Mouse (Mus musculus) cerebellum, adult (tissue): Measurements from ENCODE around the gene Mtch1.
A peak's percentile ranks its signal among the peaks of the same experiment; 100 is the strongest.
"Not testable (repeated sequence)": the region's sequence is repeated elsewhere in the genome, so short reads cannot be mapped to it uniquely, and the experiment has no call there.

ENCODE experiments used
- ATAC-seq: cut with Nextera tagmentation; 2 replicates; pipeline ENCODE4 v1.9.2; 2017; ENCODE audit warnings: mild to moderate bottlenecking, moderate library complexity, mixed read lengths; ENCODE audit not compliant: insufficient number of reproducible peaks, low FRiP score, low TSS enrichment

Gene Mtch1

GRCm38 (mm10) chr17:29365105-29365621 lies 17.4 kb upstream of the Mtch1 start:
- no peak for ATAC-seq

DNA sequence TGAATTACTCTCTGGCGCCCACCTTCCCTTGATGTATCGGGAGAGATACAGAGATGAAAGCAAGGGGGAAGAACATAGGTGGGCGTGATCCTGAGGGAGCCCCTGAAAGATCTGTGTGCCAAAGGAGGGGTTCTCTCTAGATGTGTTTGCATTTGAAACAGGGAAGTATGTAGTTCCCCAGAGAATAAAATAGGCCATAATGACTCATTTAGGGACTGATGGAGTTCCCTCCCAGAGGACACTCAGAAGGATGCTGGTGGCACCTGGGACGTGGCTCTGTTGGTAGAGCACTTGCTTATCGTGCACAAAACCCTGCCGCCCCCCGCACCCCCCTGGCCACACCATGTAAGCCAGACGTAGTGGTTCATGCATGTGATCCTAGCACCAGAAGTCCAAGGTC lies 15.4 kb upstream of the Mtch1 start:
- ATAC-seq: no peak

- no peak for ATAC-seq
These were observed 14.4 kb upstream of the Mtch1 start for GRCm38 (mm10) chr17:29361982-29362691.

GRCm38 (mm10) chr17:29360761-29361221 lies 13.1 kb upstream of the Mtch1 start, which contains the start of gene Fgd2:
Gene Fgd2, plus strand, starts transcription at chr17:29360914.
- no peak for ATAC-seq

DNA sequence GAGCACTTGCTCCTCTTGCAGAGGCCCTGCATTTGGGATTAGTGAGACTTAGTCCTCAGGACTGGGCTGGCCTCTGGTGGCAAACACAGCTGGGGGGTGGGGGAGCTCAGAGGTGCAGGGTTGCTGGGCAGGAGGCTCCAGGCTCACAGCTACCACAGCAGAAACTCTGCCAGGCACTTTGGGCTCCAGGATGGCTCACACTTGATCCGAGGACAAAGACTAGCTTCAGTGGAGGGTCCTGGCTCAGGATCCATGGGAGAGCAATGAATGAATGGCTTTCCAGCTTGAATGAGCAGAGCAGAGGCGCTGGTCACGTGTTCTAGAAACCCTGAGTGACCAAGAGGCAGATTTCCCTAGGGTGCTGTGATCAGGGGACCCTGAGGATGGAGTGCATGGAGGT lies 11.2 kb upstream of the Mtch1 start:
- no peak for ATAC-seq

DNA sequence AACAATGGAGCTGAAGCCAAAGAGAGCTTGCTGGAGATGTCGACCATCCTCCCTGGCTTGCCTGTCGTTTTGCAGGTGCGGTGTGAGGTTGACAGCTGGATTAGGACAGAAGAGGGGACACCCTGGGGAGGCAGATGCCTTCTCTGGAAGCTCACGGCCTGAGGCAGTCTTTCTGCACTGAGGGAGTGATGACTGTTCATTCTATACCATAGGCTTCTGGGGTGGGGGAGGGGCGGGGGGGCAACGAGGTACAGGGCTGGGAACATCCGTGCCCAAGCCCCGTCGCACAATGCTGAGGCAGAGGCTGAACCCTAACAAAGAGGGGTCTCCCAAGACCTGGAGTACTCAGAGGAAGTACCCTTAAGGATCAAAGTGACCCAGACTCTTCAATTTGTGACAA lies 9.1 kb upstream of the Mtch1 start:
- ATAC-seq: no peak

GRCm38 (mm10) chr17:29356479-29356856 lies 8.7 kb upstream of the Mtch1 start:
- no peak for ATAC-seq

DNA sequence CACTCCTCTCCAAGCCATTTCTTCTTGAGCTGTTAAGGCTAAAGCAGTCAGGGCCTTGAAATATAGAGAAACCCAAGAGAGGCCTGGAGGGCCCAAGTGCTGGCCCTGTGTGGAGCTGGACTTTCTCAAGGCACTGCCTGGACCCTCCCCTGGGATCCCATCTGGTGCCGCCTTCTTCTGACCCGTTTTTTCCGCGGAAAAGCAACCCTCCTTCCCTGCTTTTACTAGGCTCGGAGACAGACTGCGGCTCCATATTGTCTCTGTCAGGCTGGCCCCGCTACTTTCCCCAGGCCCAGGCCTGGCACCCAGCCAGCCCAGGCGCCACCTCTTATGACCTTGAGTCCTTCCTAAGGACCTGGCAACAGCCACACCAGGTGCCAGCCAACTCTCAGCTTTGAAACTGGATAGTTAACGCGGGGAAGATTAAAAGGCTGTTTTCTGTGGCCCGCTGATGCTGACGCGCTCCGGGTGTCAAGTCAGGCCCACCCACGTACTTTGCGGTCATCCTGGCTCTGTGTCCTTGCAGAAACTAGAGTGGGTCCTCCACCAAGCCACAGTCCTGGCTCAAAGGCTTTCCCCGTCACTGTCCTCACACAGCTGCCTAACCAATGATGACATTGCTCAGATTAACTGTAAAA lies 8.2 kb upstream of the Mtch1 start:
- ATAC-seq: no peak

DNA sequence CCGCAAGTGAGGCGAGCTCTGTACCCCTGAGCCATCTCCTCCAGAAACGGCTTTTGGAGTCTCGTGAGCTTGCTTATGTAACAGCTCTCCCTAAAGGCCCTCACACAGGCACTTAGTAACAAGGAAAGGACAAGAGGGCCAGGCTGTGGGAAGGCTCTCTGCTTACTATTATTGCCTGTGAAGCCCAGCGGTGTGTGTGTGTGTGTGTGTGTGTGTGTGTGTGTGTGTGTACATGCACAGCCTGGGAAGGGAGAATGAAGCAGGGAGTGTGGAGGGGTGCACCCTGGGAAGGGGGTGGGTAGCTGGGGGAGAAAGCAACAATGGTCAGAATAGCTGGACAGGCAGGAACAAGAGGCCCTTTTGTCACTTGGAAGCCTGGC lies 7.7 kb upstream of the Mtch1 start:
- no peak for ATAC-seq

DNA sequence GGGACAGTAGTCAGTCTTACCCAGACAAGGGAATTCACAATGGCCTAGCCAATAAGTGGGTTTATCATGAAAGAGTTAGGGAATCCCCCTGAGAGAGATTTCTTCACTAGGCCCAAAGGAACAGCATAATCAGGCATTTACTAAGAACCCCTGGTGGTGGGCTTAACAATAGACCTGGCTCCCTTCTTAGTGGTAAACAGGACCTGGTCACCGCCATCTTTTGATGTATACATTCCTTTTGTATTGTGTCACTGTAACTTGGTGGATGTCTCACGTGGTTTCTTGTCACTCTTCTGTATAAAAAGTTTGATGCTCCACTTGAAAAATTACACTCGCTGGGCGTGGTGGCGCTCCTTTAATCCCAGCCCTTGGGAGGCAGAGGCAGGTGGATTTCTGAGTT lies 3.3 kb upstream of the Mtch1 start:
- not testable (repeated sequence) for ATAC-seq

DNA sequence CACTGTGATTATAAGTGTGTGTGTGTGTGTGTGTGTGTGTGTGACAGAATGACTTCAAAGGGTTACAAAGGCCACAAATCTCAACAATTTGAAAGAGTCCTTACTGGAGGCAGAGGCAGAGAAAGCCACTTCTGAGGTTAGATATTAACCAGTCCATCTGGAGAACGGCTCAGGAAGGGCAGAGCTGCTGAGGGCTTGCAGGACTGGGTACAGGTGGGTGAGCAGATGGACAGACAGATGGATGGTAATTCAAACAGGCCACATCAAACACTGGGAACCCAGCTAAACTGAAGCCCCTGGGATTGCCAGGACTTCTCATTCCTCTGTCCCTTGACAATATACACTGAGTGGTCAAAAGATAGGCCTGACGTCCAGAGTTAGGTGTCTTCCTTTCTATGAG lies 1.3 kb upstream of the Mtch1 start:
- no peak for ATAC-seq

DNA sequence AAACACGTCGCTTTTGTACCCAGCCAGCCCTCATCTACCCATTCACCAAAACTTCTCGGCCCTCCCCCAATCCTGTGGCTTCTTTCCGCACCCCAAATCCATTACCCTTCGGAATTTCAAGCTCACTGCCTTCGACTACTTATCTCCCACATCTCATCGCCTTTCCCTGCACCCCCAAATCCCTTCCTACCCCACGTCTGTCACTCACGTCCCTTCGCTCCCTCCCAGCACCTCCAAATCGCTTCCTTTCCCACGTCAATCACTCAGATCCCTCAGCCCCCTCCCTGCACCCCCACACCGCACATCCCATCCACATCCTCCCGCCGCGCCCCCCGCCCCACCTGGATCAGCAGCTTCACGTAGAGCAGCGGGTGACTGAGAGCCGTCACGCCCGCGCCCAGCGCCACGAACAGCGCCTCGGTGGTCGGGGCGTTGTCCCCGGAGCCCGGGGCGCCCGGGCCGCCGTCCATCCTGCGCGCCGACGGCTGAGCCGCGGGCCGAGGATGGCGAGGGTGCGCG lies 549 bp downstream of the Mtch1 start:
- ATAC-seq: 0 out of 2 replicates have a peak, but pooled peaks have one; percentile 2

- no peak for ATAC-seq
These were observed 1.1 kb downstream of the Mtch1 start for GRCm38 (mm10) chr17:29346496-29347125.

DNA sequence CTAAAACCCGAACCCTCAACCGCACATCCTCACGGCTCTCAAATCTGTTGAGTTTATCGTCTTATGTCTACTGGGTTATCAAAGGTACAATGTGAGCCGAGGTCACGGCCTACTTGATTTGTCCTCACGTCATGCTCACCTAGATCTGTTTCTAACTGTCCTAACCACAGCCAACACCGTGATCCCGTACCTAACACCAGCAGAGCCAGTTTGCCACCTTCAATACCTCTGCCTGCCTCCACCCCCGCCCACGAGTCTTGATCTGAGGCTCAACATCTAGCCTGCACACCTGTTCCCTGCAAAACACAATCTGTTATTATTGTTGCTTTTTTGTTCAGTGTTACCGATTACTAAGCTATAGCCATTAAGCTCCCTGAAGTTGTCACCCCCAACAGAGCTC lies 2.5 kb downstream of the Mtch1 start:
- ATAC-seq: no peak

DNA sequence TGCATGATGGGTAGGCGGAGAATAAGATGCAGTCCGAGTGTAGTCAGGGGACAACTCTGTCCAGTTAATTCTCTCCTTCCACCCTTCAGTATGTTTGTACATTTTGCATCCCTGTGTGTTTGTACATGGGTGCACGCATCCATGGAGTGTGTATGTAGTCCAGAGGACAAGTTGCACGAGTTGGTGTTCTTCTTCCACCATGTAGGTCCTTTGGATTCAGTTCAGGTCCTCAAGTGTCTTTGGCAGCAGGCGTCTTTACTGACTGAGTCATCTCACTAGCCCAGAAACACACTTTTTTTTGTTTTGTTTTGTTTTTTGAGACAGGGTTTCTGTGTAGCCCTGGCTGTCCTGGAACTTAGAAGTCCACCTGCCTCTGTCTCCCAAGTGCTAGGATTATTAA lies 4.5 kb downstream of the Mtch1 start:
- no peak for ATAC-seq

DNA sequence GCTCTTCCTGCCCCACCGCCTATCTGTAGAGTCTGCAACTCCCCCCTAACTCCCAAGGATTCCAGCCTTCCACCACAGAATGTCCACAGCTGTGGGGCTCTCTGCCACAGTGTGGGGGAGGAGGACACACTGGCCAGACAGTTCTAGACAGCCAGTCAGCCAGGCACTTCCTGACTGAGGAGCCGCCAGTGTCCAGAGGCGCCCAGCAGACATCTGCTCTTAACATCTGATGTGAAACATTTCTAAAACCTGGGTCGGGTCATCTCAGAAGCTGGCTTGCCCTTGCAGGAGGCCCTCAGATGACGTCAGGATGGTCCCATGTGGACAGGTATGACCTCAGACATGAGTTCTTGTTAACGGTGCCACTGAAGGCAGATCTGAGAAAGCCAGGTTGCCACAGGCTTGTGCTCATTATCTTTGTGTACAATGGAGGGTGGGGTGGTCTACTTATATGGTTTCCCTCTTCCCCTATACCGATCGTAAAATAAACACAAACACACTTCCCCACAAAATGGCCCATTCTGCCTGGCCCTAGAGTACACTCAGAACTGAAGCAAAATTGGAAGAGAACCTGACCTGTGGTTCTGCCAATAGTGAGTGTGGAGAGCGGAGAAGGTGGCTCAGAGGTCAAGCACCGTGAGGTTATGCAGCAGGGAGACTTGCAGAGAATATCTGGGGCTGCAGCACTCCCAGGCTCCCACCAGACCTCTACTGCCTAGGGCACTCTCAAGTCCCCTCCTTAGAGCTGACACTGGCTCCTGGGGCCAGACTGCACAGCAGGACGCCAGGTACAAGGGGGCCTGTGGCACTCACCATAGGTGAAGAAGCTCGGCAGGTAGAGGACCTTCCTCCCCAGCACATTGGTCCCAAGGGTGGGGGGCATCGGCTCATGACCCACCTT lies 5.5 kb downstream of the Mtch1 start:
- no peak for ATAC-seq

GRCm38 (mm10) chr17:29341591-29342003 lies 6.1 kb downstream of the Mtch1 start:
- no peak for ATAC-seq

- ATAC-seq: no peak
These were observed 7.1 kb downstream of the Mtch1 start for GRCm38 (mm10) chr17:29340406-29341261.

DNA sequence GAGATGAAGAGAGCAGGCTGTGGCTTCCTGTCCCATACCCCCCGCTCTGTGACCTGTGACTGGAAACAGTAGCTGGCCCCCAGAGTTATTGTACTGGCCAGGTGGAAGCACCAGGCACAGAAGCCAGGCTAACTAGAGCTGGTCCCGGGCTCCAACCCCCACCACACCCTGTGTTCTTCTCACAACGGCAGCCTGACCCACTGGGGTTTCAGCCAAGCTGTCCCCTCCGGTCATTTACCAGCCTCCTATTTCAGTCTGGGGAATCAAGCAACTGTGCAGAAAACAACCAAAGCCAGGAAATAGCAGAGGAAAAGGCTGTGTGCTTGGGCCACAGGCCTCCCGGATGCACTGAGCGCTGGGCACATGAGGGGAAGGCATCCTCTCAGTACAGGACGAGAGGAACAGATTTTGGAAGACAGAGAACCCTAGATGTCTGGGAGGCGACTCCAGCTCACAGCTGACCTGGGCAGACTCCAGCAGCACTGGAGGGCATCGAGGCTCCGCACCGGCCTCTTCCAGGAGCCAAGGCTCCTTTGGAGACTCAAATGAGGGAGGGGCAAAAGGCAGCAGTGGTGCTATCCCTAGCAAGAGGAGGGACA lies 8.5 kb downstream of the Mtch1 start:
- no peak; the same call in 1 of the 2 replicates for ATAC-seq
